Mouse (Mus musculus) retina, postnatal 1 day (tissue): ENCODE results near the gene Ppox.
"Not testable (repeated sequence)": the region's sequence is repeated elsewhere in the genome, so short reads cannot be mapped to it uniquely, and the experiment has no call there.

Experiments
- DNase-seq: peaks from one replicate; pipeline ENCODE4 v3.0.0-alpha.2; 2012

The Ppox gene

DNA sequence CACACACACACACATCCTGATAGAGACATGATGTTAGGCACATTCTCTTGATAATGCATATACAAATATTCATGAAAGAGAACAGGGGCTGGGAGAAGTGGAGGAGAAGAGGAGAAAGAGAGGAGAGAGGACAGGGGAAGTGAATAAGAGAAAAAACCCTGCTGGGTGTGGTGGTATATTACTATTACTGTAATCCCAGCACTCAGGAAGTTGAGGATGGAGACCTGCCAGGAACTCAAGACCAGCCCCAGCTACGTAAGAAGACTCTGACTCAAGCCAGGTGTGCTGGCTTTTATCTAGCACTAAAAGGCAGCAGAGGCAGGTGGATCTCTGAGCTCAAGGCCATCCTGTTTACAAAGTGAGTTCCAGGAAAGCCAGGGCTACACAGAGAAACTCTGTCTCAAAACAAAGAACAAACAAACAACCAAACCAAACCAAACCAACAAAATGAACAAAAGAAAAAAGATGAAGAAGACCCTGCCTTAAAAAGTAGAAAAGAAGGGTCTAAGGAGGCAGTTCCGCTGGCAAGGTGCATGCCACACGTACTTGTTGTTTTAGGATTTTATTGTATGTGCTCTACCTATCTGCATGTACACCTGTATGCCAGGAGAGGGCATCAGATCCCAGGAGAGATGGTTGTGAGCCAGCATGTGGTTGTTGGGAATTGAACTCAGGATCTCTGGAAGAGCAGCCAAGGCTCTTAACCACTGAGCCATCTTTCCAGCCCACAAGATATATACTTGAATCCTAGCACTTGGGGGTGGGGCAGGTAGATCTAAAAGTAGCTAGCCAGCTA is 17.1 kb downstream of the Ppox start:
- DNase-seq = no peak

DNA sequence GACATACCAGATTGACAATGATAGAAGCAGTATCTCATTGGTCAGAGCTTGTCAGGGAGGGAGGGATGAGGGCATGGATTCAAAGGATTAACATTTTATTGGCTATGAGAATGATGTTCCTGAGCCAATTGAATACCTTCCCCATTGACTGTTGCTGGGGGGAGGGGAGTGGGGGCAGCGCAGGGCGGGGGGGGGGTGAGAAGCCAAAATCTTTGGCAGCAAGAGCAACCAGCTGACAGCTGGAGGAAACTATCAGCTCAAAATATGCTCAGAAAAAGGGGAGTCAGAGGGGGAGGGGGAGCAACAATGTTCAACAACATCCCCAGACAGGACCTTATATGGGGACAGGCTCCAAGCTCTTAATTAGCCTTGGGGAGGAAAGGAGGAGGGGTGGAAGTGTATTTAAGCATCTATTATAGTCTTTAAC is 17.8 kb downstream of the Ppox start:
- peak; percentile 89 for DNase-seq

DNA sequence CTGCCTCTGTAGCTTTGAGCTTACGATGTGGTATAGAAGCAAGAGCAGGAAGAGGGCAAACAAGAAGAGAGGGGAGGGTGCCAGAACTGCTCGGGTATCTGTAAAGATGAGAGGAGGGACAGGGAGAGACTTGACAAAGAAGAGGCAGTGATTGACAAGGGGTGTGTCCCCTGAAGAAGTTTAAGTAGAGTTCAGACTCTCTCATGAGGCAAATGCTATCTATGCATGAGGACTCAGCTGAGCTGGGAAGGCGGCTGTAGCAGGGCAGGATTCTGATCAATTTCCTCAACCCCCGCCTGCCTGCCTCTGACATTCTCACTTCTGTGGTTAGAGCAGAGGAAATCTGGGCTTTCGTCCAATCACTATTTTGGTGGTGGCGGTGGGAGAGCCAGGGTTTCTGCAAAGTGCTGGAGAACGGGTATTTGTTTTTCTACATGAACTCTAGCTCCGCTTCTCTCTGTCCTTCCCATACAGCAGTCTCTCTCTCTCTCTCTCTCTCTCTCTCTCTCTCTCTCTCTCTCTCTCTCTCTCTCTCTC is 18.3 kb downstream of the Ppox start:
- no peak for DNase-seq

DNA sequence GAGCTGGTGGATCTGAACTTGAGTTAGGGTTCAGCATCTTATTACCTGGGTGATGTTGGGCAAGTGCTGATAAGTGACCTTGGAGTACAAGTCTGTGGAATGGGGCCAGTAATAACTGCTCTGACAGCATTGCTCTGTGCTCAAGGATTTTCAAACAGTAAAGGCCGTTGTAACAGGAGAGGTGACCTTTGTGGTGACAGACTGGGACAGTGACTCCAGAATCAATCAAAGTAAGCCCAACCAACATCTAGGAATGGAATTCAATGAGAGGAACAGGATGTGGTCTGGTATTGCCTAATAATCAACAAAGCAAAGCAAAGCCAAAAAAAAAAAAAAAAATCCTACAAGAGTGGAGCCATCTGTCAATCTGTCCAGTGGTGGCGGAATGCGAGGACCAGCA is 20.7 kb downstream of the Ppox start:
- no peak for DNase-seq

DNA sequence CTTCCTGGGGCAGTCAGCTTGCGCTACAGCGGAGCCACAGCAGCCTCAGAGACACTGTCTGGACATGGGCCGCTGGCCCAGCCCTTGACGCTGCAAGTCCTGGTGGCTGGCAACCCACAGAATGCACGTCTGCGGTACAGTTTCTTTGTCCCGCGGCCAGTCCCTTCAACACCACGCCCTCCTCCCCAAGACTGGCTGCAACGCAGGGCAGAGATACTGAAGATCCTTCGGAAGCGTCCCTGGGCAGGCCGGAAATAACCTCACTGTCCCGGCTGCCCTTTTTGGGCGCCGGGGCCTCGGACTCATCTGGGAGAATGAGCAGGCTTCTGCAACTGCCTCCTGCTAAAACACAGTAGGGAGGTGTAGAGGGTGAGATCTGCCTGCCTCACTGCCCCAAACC is 22.1 kb downstream of the Ppox start:
- no peak for DNase-seq

DNA sequence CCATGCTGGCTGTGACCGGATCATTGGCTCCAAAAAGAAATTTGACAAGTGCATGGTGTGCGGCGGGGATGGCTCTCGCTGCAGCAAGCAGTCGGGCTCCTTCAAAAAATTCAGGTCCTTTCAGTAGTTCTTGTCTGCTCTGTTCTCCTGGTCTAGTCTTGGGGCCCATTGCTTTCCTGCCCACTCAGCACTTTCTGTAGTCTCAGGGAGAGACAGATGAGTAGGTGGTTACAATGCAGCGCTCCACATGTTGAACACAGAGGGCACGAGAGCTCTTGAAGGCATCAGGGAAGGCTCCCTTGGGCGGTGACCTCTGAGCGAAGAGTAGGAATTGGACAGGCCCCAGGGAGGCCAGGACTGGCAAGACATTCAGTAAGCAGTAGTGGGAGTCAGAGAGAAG is 23.2 kb downstream of the Ppox start:
- DNase-seq = no peak

DNA sequence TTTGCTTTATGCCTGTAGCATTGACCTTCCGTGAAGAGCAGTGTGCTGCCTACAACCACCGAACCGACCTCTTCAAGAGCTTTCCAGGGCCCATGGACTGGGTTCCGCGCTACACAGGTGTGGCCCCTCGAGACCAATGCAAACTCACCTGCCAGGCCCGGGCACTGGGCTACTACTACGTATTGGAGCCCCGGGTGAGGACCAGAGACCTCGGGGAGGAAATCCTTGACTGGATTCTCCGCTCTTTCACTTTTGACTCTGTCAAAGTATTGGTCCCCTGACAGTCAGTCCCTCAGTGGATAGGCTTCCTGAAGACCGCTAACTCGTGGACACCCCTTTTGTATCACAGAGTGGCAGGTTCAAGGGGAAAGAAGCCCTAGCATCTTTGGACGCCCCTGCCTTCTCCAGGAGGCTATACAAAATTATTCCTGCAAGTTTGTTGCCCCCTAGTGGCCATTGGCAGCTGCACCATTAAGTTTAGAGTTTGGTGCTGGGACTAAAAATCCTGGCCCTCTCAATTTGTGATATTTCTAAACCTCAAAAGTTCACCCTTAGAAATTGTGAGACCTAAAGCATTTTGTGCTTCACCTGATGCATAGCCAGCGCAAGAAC is 23.9 kb downstream of the Ppox start:
- peak; percentile 83 for DNase-seq

DNA sequence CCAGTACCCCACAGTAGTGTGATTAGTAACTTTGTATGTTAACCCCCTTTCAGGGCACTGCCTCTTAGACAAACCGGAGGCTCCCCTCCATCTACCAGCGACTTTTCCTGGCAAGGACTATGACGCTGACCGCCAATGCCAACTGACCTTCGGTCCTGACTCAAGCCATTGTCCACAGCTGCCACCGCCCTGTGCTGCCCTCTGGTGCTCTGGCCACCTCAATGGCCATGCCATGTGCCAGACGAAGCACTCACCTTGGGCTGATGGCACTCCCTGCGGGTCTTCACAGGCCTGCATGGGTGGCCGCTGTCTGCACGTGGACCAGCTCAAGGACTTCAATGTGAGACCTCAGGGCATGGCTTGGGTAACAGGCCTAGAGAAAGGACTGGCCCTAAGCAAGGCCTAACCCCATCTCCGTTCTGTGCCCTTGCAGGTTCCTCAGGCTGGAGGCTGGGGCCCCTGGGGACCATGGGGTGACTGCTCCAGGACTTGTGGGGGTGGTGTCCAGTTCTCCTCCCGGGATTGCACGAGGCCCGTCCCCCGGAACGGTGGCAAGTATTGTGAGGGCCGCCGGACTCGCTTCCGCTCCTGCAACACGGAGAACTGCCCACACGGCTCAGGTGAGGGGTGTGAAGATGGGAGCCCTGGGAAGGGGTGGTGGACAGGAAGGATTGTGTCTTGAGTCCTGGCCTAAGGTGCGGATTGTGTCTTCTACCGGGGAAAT is 24.7 kb downstream of the Ppox start:
- no peak for DNase-seq

DNA sequence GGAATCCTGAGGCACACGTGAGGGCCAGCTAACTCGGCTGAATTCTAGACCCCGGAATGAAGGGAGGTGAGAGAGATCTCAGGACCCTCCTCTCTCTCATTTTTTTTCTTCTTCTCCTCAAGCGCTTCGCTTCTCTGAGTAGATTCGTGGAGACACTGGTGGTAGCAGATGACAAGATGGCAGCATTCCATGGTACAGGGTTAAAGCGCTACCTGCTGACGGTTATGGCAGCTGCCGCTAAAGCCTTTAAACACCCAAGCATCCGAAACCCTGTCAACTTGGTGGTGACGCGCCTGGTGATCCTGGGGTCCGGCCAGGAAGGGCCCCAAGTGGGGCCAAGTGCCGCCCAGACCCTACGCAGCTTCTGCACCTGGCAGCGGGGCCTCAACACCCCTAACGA is 28.6 kb downstream of the Ppox start:
- peak; percentile 43 for DNase-seq

DNA sequence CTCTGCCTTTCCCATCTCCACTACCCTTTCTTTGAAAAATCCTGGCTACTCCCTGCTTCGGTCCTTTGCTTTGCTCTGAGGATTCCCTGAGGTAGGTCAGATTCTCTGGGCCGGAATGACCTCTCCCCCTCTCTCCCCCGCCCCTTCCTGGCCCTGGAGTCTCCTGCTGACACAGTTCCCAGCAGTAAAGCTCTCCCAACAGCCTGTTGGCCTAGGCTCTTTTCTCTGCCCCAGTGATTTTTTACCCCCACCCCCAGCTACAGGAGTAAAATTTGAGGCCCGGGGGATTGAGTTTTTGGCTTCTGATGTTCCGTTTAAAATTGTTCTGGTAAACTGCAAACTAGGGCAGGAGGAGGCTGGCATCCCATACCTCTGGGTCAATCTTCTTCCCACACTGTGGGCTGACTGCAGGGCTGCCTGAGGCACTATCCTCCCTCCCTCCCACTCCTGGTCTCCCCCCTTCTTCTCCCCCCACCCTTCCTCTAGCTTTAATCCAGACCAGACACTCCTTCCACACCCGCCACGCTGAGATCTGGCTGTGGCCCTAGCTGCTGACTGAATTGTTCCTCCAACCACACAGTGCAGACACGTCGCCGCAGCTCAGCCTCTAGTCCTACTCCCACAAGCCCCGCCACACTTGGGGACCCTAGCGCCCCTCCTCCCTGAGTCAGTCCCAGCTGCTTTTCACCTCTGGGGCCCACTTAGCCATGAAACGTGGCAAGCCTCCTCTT is 29.2 kb downstream of the Ppox start:
- DNase-seq = peak; percentile 81

DNA sequence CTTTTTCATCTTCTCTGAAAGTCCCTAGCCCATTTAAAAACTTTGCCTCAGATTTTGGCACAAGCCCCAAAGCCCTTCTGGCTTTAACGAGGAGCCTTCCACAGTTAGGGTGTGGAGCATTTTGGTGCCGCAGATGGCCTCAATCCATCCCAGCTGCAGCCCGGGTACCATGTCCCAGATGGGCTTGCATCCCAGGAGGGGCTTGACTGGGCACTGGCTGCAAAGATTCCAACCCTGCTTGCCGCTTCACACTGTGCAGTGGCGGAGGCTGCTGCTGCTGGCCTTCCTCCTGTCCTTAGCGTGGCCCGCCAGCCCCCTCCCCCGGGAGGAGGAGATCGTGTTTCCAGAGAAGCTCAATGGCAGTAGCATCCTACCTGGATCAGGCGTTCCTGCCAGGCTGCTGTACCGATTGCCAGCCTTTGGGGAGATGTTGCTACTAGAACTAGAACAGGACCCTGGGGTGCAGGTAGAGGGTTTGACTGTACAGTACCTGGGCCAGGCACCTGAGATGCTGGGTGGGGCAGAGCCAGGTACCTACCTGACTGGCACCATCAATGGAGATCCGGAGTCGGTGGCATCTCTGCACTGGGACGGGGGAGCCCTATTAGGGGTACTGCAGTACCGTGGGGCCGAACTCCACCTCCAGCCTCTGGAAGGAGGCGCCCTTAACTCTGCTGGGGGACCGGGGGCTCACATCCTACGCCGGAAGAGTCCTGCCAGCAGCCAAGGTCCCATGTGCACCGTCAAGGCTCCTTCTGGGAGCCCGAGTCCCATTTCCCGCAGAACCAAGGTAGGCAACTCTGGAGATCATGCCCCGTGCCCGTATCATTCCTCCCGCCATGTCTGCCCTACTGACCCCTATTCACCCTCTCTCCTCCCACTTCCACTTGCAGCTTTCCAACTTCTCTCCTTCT is 30.0 kb downstream of the Ppox start, which contains the start of gene Ndufs2:
TSS of gene Ndufs2 (minus strand) at position 709 of the 914 bp plus-strand sequence.
- peak; percentile 65 for DNase-seq

DNA sequence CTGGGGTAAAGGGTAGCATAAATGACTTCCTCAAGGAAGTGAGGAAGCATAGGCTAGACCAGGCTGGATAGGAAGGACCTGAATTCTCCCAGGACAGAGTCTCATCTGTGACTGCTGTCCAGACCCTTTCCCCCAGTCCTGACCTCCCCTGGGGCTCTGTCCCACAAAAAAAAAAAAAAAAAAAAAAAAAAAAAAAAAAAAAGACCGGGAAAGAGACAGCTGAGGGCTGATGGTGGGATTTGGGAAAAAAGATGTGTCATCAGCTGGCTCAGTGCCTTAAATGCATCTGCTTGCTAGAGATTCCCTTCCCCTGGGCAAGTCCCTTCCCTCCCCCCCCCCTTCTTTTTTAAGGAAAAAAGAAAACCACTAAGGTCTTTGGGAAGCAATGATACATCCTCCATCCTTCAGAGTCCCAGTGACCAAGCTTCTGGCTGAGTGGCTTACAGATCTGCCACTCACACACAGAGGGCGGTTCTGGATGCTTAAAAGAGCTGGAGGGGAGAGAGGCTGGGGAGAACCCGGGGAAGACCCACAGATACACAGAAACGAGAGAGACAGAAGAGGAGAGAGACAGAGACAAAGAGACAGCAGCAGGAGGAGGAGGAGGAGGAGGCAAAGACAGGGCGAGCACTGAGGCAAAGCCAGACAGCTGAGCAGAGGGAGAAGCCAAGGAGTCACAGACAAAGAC is 30.9 kb downstream of the Ppox start, which contains the start of gene Adamts4:
TSS of gene Adamts4 (plus strand) at position 509 of the 688 bp plus-strand sequence.
- DNase-seq = peak; percentile 86

DNA sequence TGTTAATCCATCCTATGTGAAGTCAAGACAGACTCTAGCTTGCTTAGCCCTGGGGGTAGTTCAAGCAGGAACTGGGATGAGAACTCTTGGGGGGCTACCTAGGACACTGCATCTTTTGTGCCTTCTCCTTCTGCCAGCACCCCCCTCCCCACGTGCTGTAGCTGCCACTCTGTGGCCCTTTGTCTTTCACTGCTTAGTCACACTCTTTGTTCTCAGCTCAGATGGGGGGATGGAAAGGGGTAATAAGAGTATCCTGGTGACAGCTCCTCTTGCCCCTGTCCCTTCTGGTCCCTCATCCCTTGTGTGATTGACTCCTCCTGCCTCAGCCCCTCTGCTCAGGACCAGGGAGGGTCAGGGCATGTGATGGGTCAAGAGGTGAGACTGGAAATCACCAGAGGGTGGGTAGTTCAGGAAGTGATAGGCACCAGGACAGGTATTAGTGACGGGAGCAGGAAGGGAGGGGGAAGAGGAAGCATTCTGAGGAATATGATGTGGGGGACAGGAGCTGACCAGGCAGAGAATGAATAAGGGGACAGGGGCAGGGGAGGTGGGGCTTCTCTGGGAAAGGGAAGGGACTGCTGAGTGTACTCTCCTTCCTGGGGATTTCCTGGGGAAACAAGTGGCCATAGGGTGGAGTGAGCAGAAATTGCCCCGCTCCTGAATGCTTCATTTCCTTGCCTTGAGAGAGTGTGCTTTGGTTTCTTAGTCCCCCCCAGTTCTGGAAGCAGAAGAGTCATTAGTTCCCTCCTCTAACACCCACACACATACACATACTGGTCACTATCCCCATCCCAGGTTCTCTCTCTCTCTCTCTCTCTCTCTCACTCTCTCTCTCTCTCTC is 32.4 kb downstream of the Ppox start:
- DNase-seq = peak; percentile 69

DNA sequence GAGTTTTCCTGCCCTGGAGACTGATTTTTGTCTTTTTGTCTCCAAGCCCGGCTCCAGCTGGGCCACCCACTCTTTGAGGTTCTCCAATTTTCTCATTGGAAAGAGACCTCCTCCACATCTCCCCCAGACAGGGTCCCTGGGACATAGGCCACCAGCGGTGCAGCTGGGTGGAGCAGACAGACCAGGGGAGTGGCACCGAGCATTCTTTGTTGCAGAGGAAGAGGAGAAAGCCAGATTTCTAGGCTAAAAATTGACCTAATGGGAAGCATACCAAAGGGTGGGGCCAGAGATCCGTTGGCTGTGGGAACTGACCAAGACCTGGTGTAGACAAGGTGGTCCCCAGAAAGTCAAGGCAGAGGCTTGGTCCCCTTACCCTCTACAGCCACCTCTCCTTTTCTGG is 33.1 kb downstream of the Ppox start:
- DNase-seq = no peak

DNA sequence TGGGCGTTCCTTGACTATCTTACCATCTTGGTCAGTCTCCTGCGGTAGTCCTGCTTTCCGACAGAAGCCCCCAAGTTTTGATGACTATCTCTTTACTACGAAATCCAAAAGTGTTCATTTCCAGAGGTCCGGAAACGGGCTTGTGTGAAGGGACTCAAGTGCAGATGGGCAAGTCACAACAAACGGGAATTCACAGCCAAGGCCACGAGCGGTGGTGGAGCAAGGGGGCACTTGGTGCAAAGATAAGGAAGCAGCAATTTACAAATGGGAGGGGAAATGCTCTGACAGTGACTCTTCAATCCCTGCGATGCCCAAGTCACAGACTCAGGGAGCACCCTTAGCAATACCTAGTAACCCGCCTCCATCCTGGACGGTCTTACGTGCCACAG is 33.5 kb downstream of the Ppox start:
- no peak for DNase-seq

DNA sequence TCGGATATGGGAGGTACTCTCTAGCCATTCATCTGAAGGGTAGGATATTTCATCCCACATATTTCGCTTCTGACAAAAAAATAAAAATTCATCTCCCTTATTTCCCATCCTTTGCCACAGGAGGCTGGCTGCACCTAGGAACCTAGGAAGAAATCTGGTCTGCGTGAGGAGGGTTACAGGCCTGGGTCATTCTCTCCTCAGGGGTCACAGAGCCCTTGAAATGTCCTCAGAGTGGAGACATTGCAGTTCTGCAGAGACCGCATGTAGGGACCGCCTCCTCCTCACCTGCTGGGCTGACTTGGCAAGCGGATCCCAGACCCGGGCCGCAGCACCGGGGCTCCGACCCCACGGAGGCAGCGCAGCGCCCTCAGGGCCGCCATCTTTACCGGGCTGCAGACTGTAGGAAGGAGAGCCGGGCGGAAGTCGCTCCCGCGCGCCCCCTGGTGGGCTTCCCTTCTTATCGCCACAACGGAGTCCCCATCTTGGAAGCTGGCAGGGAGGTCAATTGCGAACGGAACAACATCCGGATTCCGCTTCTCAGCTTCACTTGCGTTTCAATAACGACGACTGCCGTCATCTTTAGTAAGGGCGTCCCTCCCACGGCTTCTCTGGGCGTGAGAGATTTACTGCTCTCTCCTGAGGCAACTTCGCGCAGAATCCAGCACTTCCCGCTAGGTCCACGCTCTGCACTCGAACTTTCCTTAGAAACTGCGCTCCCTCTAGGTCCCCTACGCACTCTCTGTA is 34.1 kb downstream of the Ppox start:
- DNase-seq = peak; percentile 99

DNA sequence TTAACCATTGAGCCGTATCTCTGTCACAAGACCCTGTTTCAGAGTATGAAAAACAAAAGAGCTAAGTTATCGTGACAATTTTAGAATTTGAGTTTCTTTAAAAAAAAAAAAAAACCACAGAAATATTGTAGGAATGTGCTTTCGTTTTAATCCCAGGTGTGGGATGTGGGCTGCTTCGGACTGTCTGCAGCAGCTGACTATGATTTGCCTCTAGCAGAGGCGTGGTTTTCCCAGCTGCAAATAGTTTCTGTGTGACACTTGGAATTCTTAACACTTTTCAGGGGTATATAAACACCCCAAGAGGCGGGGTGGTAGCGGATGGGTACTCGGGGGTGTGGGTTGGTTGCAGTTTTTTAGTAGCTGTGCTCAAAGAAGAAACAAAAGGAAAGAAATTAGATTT is 35.6 kb downstream of the Ppox start:
- no peak for DNase-seq

DNA sequence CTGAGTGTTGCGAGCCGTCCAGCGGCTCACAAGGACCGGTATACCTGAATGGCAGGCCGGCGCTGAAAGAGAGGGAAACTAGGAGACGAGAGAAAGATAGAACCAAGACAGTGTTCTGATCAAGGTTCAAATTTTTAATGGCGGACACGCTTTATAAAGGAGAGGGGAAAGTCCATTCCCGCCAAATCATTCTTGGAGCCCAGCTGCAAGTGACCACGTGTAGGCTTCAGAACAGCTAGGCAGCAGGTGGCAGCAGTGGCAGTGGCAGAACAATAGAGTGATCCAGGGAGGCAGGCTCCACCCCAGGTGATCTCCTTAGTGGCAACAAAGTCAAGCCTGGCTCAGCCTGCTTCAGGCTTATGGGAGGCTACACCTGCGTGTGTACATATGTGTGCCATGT is 39.0 kb downstream of the Ppox start:
- DNase-seq = not testable (repeated sequence)

DNA sequence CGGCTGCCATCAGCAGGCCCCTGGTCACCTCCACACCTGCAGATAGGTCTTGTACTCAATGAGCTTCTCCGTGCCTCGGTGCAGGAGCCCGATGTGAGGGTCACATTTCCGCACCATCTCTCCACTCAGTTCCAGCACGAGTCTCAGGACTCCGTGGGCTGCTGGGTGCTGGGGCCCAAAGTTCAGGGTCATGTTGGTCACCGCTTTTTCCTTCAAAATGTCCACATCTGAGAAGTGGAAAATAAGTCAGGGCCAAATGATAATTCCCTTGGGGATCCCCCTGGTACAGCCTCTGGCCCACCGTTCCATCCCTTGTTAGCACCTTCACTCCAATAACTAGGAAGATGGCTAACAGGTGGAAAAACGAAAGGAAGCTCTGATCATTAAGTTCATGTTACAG is 40.1 kb downstream of the Ppox start:
- DNase-seq = no peak
